Mouse (Mus musculus) T-helper 1 cell (primary cell): ENCODE data around the gene Fry.

ENCODE experiments used
- in situ Hi-C: fragments of 300-600 bp; cut with MboI, MseI; formaldehyde crosslinking; loops from one replicate; pipeline ENCODE4 v1.15.1; 2025; ENCODE audit warnings: high pct_unique_total_duplicates

Fry gene

DNA sequence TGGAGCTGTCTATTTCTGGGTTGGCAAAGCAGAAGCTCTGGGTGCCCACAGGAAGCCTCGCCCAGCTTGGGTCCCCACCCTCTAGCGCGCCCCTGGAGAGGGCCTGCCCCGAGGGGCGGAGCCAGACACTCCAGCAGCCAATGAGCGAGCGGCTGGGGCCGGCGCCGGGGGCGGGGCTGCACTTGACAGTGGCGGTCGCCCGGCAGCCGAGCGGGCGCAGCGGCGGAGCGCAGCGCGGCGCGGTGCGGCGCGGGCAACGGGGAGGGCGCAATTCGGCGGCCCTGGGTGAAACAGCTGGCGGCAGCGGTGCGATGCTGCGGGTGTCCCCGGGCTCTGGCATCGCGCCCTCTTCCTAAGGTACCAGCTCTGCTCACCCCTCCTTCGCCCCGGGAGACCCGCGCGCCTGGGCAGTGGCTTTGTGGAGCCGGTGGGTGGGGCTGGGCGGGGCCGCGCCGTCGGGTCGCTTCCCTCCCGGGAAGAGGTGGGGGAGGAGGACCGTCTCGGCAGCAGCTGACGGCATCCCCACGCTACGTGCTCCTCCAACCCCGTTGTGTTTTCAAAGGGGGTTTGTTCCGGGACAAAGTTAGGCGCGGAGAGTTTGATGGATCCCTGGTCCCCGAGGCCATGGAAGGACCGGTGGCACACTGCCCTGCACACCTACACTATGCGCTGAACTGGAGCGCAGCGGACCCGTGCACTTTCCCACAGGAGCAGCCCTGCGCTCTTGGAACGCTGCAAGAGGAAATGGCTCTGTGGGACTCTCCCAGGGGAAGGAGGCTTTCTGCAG lies at the start of gene Fry:
Gene Fry, plus strand, starts transcription at position 191 of the 787 bp plus-strand sequence.
- in situ Hi-C loops = loop anchor here (25.0 kb wide), 1 partner anchor 1069 kb away; no protein-coding TSS in a partner anchor

GRCm38 (mm10) chr5:150070086-150070485 lies 48.4 kb upstream of the Fry start:
- in situ Hi-C loops = no loop called here

DNA sequence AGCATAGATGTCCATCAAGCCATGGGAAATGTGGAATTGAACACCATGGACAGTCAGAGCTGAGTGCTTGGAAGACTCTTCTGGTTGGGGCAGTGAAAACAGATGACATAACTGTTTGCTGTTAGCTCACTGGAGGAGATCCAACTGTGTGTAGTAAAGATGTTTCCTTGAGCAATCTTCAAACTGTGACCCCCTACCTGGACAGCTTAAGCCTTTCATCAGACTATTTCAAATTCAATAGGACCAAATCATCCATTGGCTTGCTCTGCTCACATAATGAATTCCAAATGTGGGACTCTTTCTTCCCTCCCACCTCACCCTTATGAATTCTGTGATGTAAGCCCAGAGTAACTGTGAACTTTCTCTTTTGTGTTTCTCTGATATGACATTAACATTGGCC lies 46.7 kb upstream of the Fry start:
- in situ Hi-C loops = no loop called here

GRCm38 (mm10) chr5:150079866-150080797 lies 38.3 kb upstream of the Fry start:
- in situ Hi-C loops = no loop called here

- in situ Hi-C loops = no loop called here
Observed at GRCm38 (mm10) chr5:150082696-150083095, 35.7 kb upstream of the Fry start.

DNA sequence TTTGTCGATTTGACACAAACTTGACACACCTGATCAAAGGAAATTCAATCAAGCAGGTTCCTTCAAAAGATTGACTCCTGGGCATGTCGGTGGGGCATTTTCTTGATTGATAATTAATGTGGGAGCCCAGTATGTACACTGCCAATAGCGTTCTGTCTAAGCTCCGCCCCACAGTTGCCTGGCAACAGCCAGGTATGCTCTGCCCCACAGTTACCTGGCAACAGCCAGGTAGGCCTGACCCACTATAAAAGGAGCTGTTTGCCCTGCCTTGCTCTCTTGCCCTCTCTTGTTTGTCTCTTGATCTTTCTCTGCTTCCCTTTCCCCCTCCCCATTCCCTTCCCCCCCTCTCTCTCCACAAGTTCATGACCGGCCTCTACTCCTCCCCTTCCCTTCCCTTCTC lies 35.3 kb upstream of the Fry start:
- in situ Hi-C loops = no loop called here

GRCm38 (mm10) chr5:150097620-150098019 lies 20.8 kb upstream of the Fry start:
- in situ Hi-C loops = no loop called here

DNA sequence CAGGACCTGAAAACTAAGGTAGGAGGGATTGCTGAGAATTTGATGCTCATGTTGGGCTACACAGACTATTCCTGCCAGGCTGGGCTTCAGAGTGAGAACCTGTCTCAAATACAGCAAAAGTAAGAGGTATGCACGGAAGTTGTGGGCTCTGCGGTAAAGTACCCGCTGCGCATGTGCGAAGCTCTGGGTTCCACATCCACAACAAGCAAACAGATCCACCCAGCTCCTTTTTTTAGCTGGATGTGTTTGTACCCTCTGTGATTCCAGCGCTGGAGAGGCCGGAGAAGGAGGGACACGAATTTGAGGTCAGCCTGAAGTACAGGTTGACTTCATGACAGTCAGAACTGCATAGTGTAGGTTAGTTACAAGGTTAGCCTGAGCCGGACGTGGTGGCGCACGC lies 19.7 kb upstream of the Fry start:
- in situ Hi-C loops = no loop called here

DNA sequence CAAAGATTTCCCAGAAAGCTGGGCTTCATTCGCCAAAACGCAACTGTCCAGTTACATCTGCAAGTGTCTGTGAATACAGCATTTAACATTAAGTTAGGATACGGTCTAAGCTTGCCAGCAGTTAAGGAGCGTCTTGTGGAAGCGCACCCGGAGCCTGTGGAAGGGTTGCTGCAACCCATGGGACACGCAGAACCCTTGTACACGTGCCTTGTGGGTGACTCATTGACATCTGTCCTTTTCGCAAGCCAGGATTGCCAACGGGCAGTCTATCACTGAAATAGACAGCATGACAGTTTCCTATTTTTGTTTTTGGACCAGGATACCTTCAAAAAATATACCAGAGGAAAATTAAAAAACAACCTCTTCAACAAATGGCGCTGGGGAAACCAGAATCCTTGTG lies 16.7 kb upstream of the Fry start:
- in situ Hi-C loops = loop anchor here (10.0 to 25.0 kb wide), 2 partner anchors 657 to 1086 kb away; no protein-coding TSS in a partner anchor

DNA sequence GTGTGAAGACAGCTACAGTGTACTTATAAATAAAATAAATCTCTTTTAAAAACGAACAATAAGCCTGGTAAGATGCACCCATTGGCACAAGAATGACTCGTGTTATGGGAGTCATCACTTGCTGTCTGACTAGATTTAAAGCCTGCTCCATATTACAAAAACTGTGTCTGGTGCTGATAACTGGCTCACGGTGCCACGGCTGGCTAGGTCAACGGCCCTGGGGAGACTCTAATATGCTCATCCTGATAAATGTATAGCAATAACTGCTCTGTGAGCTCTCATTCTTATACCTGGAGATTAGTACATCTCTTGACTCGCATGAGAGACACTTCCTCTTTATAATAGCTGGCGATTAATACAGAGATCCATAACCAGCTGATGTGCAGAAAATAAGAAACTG lies 12.1 kb upstream of the Fry start:
- in situ Hi-C loops = loop anchor here (10.0 to 25.0 kb wide), 2 partner anchors 662 to 1081 kb away; no protein-coding TSS in a partner anchor

DNA sequence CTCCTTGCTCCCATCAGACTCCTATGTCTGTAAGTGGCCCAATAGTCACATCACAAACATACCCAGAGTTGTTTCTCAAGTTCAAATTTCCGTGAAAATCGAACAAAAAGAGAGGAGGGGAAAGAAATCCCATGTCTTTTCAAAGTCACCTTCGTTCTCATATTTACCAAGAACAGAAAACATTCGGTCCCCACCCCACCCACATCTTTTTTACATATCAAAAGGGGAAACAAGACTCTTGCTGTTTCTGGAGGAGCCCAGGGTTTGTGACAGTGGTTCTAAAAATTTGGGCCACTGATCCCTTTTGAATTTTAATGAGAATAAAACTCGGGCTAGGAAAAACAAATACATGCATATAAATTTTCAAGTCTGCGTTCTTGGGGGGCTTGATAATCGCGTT lies 7.2 kb upstream of the Fry start:
- in situ Hi-C loops = loop anchor here (25.0 kb wide), 1 partner anchor 1076 kb away; no protein-coding TSS in a partner anchor

DNA sequence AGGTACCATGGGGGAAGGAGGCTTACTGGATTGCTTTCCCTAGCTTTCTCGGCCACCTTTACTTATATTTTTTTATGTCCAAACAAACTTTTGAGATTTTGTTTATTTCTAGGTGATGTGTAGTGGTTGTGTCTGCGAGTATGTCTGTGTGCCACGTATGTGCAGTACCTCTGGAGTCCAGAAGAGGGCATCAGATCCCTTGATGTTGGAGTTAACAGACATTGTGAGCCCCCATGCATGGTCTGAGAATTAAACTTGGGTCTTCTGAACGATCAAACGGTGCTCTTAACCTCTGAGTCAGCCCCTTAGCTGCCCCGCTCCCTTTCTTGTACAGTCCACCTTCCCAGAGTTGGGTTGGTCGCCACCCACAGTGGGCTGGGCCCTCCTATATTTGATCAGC lies 4.4 kb upstream of the Fry start:
- in situ Hi-C loops = loop anchor here (25.0 kb wide), 1 partner anchor 1073 kb away; no protein-coding TSS in a partner anchor

- in situ Hi-C loops = loop anchor here (25.0 kb wide), 1 partner anchor 1073 kb away; no protein-coding TSS in a partner anchor
Observed at GRCm38 (mm10) chr5:150114778-150115177, 3.7 kb upstream of the Fry start.

DNA sequence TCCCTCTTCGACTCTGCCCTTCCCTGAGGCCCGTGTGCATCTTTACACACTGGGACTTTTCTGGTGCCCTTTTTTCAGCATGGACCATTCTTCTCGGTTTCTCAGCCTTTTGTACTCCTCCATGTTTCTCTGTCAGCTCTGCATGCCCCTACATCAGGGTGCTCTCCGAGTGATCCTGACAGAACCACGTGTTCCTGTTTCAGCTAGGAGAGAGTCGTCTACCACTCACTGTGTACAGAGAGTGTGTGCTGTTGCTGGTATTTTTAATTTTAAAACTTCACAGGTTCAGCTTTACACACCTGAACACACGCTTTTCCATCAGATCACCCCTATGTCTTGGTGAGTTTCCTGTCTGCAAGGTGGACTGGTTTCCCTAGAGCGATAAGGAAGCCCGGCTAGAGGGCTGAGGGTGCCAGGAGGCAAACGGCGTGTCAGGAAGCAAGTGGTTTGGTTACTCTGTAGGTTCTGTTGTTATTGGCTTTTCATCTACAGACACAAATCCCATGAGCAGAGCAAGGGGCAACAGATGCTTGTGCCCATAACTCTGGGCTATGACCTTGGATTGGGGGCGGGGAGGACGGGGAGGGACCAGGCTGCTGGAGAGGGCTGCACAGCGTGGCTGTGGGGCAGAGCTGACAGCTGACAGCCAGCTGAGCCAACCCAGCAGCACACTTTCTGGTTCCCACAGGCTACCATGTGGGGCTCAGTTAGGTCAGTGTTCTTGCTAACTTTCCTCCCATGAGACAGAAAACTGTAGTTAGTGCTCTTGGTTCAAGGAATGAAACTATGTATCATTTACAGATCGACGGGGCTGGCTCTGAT lies 3.0 kb upstream of the Fry start:
- in situ Hi-C loops = loop anchor here (25.0 kb wide), 1 partner anchor 1072 kb away; no protein-coding TSS in a partner anchor

- in situ Hi-C loops = loop anchor here (25.0 kb wide), 1 partner anchor 1071 kb away; no protein-coding TSS in a partner anchor
Observed at GRCm38 (mm10) chr5:150116216-150116905, 2.1 kb upstream of the Fry start.

DNA sequence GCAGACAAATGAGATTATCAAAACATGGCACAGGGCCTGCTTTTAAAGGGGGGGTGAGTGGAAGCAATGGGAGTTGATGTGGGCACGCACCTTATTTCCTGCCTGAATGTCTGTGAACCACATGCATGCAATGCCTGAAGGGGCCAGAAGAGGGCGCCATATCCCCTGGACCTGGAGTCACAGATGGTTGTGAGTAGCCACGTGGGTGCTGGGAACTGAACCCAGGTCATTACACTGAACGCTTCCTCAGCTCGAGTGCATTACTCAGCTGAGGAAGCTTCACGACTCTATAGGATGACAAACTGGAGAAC lies 1.6 kb upstream of the Fry start:
- in situ Hi-C loops = loop anchor here (25.0 kb wide), 1 partner anchor 1070 kb away; no protein-coding TSS in a partner anchor

- in situ Hi-C loops = loop anchor here (25.0 kb wide), 1 partner anchor 1069 kb away; no protein-coding TSS in a partner anchor
Observed at GRCm38 (mm10) chr5:150118124-150118454, 356 bp upstream of the Fry start.

DNA sequence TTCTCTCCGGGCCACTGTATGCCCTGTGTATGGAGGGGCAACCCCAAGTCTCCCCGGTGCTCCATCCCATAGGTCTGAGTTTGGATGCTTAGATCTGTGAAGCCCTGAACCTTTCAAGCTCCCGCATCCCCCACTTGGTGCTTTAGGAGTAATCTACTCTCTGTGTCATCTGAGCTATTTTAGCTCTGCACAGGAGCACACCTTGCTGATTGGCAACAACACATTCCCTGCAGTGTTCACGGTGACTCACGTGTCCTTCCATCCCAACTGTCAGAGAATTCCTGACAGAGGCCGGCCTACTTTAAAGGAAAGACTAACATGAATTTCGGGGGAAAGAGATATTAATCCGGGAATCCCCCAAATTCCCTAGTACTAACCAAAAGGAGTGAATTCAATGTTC lies 2.2 kb downstream of the Fry start:
- in situ Hi-C loops = loop anchor here (25.0 kb wide), 1 partner anchor 1067 kb away; no protein-coding TSS in a partner anchor

- in situ Hi-C loops = loop anchor here (25.0 kb wide), 1 partner anchor 1065 kb away; no protein-coding TSS in a partner anchor
Observed at GRCm38 (mm10) chr5:150122095-150122494, 3.6 kb downstream of the Fry start.

DNA sequence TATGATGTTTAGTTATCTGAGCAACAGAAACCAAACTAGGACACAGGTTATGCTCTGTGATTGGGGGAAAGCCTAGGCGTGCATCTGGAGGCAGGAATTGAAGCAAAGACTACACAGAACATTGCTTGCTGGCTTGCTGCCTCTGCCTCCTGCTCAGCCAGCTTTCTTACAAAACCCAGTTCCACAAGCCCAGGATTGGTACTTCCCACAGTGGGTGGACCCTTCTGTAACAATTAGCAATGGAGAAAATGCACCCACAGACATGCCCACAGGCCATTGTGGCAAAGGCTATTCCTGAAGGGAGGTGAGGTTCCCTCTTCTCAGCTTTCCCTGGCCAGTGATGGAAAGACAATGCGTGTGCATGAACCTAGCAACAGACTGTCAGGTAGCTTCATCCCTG lies 4.1 kb downstream of the Fry start:
- in situ Hi-C loops = loop anchor here (25.0 kb wide), 1 partner anchor 1065 kb away; no protein-coding TSS in a partner anchor
